Mouse (Mus musculus): ENCODE data around the gene Gm11238. TPM values are rescaled to one million over a fixed set of nuclear protein-coding genes. Genes with fewer than 3 reads are reported as not detected.
"Not testable (repeated sequence)": the region's sequence is repeated elsewhere in the genome, so short reads cannot be mapped to it uniquely, and the experiment has no call there.

Gene Gm11238
- total RNA-seq (2021), result not detected
- long read RNA-seq, experiment 1, result 0 reads
- long read RNA-seq, experiment 2, result 0 reads

DNA sequence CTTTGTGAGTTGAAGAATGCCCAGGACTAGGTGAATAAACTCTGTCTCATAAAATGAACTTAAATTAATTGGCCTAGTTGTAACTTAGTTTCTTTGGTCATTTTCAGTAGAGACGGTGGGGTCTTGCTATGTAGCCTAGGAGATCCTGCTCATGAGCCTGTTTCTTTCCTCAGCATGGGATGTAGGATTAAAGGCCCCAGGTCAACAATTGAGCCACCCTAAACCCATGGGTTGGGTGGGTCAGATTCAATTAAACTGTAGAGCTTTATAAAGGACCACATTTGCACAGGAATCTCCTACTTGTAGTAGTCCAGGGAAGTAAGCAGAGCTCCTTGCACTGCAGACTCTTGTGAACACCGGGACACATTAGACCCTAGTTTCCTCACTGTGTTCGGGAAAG is at the start of gene Gm11238:
Gene Gm11238 (plus strand): TSS at position 301 of the 400 bp plus-strand sequence.
- intact Hi-C loops (cut with DNase I), result not testable (repeated sequence)

DNA sequence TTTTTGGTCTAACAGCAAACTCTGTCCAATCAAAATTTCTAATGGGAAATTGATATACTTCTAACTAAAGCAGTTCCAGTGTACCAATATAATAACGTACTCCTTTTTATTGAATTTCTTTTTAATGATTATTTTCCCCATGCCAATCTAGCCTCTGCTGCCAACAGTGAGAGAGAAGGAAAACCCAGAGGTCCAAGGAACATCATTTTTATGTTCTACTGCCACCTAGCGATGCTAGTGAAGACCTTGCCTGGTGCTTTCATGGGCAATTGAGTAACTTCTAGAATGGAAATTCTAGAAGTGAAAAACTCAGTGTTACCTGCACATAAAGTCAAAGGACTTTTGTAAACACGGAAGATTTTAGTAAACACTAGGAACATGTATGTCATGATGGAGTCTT is 8.4 kb upstream of the Gm11238 start:
- intact Hi-C loops (cut with DNase I), result no loop called here
- no peak for DNase-seq

More for the DNA sequence above, at the start of gene Gm11238:
- DNase-seq, result not testable (repeated sequence)

DNA sequence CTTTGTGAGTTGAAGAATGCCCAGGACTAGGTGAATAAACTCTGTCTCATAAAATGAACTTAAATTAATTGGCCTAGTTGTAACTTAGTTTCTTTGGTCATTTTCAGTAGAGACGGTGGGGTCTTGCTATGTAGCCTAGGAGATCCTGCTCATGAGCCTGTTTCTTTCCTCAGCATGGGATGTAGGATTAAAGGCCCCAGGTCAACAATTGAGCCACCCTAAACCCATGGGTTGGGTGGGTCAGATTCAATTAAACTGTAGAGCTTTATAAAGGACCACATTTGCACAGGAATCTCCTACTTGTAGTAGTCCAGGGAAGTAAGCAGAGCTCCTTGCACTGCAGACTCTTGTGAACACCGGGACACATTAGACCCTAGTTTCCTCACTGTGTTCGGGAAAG is 15.0 kb downstream of the Gm11238 start, which contains the start of gene Gm11237:
Gene Gm11237 (plus strand): TSS at position 301 of the 400 bp plus-strand sequence.
- intact Hi-C loops (cut with DNase I); DNase-seq: not testable (repeated sequence)

DNA sequence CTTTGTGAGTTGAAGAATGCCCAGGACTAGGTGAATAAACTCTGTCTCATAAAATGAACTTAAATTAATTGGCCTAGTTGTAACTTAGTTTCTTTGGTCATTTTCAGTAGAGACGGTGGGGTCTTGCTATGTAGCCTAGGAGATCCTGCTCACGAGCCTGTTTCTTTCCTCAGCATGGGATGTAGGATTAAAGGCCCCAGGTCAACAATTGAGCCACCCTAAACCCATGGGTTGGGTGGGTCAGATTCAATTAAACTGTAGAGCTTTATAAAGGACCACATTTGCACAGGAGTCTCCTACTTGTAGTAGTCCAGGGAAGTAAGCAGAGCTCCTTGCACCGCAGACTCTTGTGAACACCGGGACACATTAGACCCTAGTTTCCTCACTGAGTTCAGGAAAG is 30.1 kb downstream of the Gm11238 start, which contains the start of gene Gm11236:
Gene Gm11236 (plus strand): TSS at position 301 of the 400 bp plus-strand sequence.
- DNase-seq; intact Hi-C loops (cut with DNase I): not testable (repeated sequence)

DNA sequence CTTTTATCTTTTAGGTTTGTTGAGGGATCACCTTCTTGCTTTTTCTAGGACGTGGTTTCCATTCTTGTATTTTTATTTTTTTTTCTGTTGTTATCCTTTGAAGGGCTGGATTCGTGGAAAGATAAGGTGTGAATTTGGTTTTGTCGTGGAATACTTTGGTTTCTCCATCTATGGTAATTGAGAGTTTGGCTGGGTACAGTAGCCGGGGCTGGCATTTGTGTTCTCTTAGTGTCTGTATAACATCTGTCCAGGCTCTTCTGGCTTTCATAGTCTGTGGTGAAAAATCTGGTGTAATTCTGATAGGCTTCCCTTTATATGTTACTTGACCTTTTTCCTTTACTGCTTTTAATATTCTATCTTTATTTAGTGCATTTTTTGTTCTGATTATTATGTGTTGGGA is 54.2 kb downstream of the Gm11238 start:
- intact Hi-C loops (cut with DNase I); DNase-seq: not testable (repeated sequence)

DNA sequence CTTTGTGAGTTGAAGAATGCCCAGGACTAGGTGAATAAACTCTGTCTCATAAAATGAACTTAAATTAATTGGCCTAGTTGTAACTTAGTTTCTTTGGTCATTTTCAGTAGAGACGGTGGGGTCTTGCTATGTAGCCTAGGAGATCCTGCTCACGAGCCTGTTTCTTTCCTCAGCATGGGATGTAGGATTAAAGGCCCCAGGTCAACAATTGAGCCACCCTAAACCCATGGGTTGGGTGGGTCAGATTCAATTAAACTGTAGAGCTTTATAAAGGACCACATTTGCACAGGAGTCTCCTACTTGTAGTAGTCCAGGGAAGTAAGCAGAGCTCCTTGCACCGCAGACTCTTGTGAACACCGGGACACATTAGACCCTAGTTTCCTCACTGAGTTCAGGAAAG is 60.4 kb downstream of the Gm11238 start, which contains the start of gene Gm11239:
Gene Gm11239 (plus strand): TSS at position 301 of the 400 bp plus-strand sequence.
- DNase-seq; intact Hi-C loops (cut with DNase I): not testable (repeated sequence)

DNA sequence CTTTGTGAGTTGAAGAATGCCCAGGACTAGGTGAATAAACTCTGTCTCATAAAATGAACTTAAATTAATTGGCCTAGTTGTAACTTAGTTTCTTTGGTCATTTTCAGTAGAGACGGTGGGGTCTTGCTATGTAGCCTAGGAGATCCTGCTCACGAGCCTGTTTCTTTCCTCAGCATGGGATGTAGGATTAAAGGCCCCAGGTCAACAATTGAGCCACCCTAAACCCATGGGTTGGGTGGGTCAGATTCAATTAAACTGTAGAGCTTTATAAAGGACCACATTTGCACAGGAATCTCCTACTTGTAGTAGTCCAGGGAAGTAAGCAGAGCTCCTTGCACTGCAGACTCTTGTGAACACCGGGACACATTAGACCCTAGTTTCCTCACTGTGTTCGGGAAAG is 75.5 kb downstream of the Gm11238 start, which contains the start of gene Gm428:
Gene Gm428 (plus strand): TSS at position 301 of the 400 bp plus-strand sequence.
- intact Hi-C loops (cut with DNase I); DNase-seq: not testable (repeated sequence)

Other genes starting within 250 kb of the Gm11238 start
- not detected for gene Gm11487, start 202.8 kb upstream of the Gm11238 start, total RNA-seq (2021)
- not detected for gene Gm11237, start 15.1 kb downstream of the Gm11238 start, total RNA-seq (2021)
- not detected for gene Gm11236, start 30.2 kb downstream of the Gm11238 start, total RNA-seq (2021)
- not detected for gene Gm11239, start 60.5 kb downstream of the Gm11238 start, total RNA-seq (2021)
- gene Gm428, start 75.6 kb downstream of the Gm11238 start, total RNA-seq (2021), result not detected
- gene Rasef, start 183.1 kb downstream of the Gm11238 start, total RNA-seq (2021), result not detected

Measured in gastrocnemius, postnatal 36 days (tissue).